In genomic region chr11:95118505-95118904, GRCm38 (mm10) we compare ENCODE assay signal across 9 mouse cellular contexts. TPM values are rescaled to one million over a fixed set of nuclear protein-coding genes. Genes with fewer than 3 reads are reported as not detected.
A peak's percentile ranks its signal among the peaks of the same experiment; 100 is the strongest.
DNase-seq lines count a peak whose midpoint lies in the region; ATAC-seq and TF ChIP-seq lines count a peak whose summit lies in the region.
"Had no signal": no experiment of that assay in that cellular context is flagged by ENCODE, and none has a peak within 500 bp of the region (broad histone marks: within the 10 kb centered on the region; RNA-seq: fewer than 3 reads in every experiment).

No protein-coding gene starts in this region.

- H3K27ac ChIP-seq in embryonic facial prominence, embryonic 10.5 days (replicated peaks), result no peak overlapping the region

- TF ChIP-seq CTCF in C2C12 (IDR thresholded peaks at IDR 0.05; ENCODE audit: control insufficient read depth, insufficient read depth, insufficient read length), result peak; percentile 72

- peaks cover 40% of the 10 kb centered on the region for H3K79me2 ChIP-seq in C2C12 (ENCODE audit: control insufficient read depth, insufficient read depth)

- no peaks in the 10 kb centered on the region for H3K9me3 ChIP-seq in embryonic facial prominence, embryonic 10.5 days

- WGBS in embryonic facial prominence, embryonic 10.5 days, result 3% methylated on average over 8 of the region's 8 CpGs

- no peak overlapping the region for H3K4me3 ChIP-seq in C2C12 (ENCODE audit: insufficient read depth, poor library complexity, severe bottlenecking)
- peak overlapping the region; percentile 36 for H3K4me3 ChIP-seq in embryonic facial prominence, embryonic 10.5 days

- H3K79me3 ChIP-seq in C2C12 (ENCODE audit: low read depth), result peaks cover 25% of the 10 kb centered on the region

- peak; percentile 84 for DNase-seq in ZHBTc4 (ENCODE audit: low read depth, low spot score)
- DNase-seq in embryonic facial prominence, embryonic 10.5 days (ENCODE audit: low spot score), result peak; percentile 82
- peak; percentile 71 to 80 for DNase-seq in heart, postnatal 36 days
- DNase-seq in layer of hippocampus, postnatal 10 days (ENCODE audit: low spot score in 2 of 2), result peak; percentile 89
- DNase-seq in lung, postnatal 4 days, result peak; percentile 70 to 84
- DNase-seq in right cerebral cortex, postnatal 4 days, result peak; percentile 91

- no peak for ATAC-seq in inflammation-experienced regulatory T-cells, adult 6 months

- H3K27me3 ChIP-seq in C2C12 (ENCODE audit: control insufficient read depth, insufficient read depth, insufficient read length), result peaks cover 3% of the 10 kb centered on the region
- H3K27me3 ChIP-seq in embryonic facial prominence, embryonic 10.5 days (replicated peaks; ENCODE audit: low read depth, poor library complexity, severe bottlenecking), result peaks cover 65% of the 10 kb centered on the region

- H3ac ChIP-seq in C2C12 (ENCODE audit: control insufficient read depth, insufficient read length, low read depth), result no peak overlapping the region

- H3K36me3 ChIP-seq in C2C12 (ENCODE audit: control insufficient read depth, insufficient read depth), result peaks cover 17% of the 10 kb centered on the region
- H3K36me3 ChIP-seq in embryonic facial prominence, embryonic 10.5 days (replicated peaks), result peaks cover 12% of the 10 kb centered on the region

- peaks cover 44% of the 10 kb centered on the region for H3K4me1 ChIP-seq in embryonic facial prominence, embryonic 10.5 days

- intact Hi-C loops in heart, postnatal 36 days (cut with DNase I), result loop anchor here (1.0 to 5.0 kb wide), 2 partner anchors 269 to 403 kb away; no protein-coding TSS in a partner anchor

TF ChIP-seq in C2C12, 6 proteins besides CTCF, POLR2A, EP300 and RAD21:
- no peak for TF ChIP-seq MYOD1 (IDR thresholded peaks at IDR 0.05; ENCODE audit: control insufficient read depth, insufficient read length, low read depth)
- no peak for TF ChIP-seq MYOG (IDR thresholded peaks at IDR 0.05; ENCODE audit: control insufficient read depth, extremely low read depth, insufficient read length)
- TF ChIP-seq MAX (IDR thresholded peaks at IDR 0.05), result no peak
- no peak for TF ChIP-seq USF1 (IDR thresholded peaks at IDR 0.05; ENCODE audit: low read depth)
- TF ChIP-seq CEBPB (IDR thresholded peaks at IDR 0.05; ENCODE audit: low read depth), result no peak
- no peak for TF ChIP-seq FOSL1 (IDR thresholded peaks at IDR 0.05; ENCODE audit: insufficient read depth, low read length, poor library complexity, severe bottlenecking)

RNA-seq across cellular contexts. Expression of gene Dlx3, which starts 1.4 kb away (rescaled TPM):
- polyA plus RNA-seq in C2C12 (2012; fragmentation: generic; extraction: Trizol), result 31.8 TPM
- polyA plus RNA-seq in embryonic facial prominence, embryonic 10.5 days (2016; fragmentation: Nextera tagmentation; extraction: Ambion mirVana), result 29.8 and 31.3 TPM in 2 replicates
- total RNA-seq in heart, postnatal 36 days (2021), result not detected
- total RNA-seq in layer of hippocampus, postnatal 10 days (2021), result not detected
- not detected for polyA plus RNA-seq in inflammation-experienced regulatory T-cells, adult 6 months (2017; shearing (Covaris generic))
- polyA plus RNA-seq: heart, embryonic 14.5 days had no signal

RNA-seq across cellular contexts. Expression of gene Dlx4, which starts 27.6 kb away (rescaled TPM):
- polyA plus RNA-seq in C2C12 (2012; fragmentation: generic; extraction: Trizol), result 0.37 TPM
- polyA plus RNA-seq in embryonic facial prominence, embryonic 10.5 days (2016; fragmentation: Nextera tagmentation; extraction: Ambion mirVana), result 3.6 and 4.3 TPM in 2 replicates
- total RNA-seq in heart, postnatal 36 days (2021), result not detected
- total RNA-seq in layer of hippocampus, postnatal 10 days (2021), result under 1 TPM in 1 of 2 experiments, not detected in 1; 0.23 TPM
- polyA plus RNA-seq in inflammation-experienced regulatory T-cells, adult 6 months (2017; shearing (Covaris generic)), result not detected
- polyA plus RNA-seq: heart, embryonic 14.5 days had no signal

RNA-seq across cellular contexts. Expression of gene Itga3, which starts 41.9 kb away (rescaled TPM):
- 51.1 TPM for polyA plus RNA-seq in C2C12 (2012; fragmentation: generic; extraction: Trizol)
- 11.5 and 12.2 TPM in 2 replicates for polyA plus RNA-seq in embryonic facial prominence, embryonic 10.5 days (2016; fragmentation: Nextera tagmentation; extraction: Ambion mirVana)
- 10 to 100 TPM; 11.2 to 11.4 TPM for total RNA-seq in heart, postnatal 36 days (2021)
- total RNA-seq in layer of hippocampus, postnatal 10 days (2021), result 10 to 100 TPM; 16.4 to 18.9 TPM
- 1 to 10 TPM in 2 of 3 experiments, under 1 TPM in 1; 0.93 to 2.2 (median 1.0) TPM for polyA plus RNA-seq in inflammation-experienced regulatory T-cells, adult 6 months (2017; shearing (Covaris generic))

Comparison
In these comparisons a context has a peak if more than half of its experiments do, and no peak if none do; other contexts are left out.
1. RNA of gene Dlx3, which starts 1.4 kb away (polyA plus RNA-seq): 31.8 TPM in C2C12 (single experiment) and 29.8 to 31.3 TPM in embryonic facial prominence, embryonic 10.5 days; not detected in inflammation-experienced regulatory T-cells, adult 6 months; every median in the first group is over 10 times any median in the second.
2. Peak in every context shown above with its lines, with median percentiles within 50 percentile points of each other: DNase-seq.